Mouse (Mus musculus): ENCODE results near the gene Gm49673.
"Not testable (repeated sequence)": the region's sequence is repeated elsewhere in the genome, so short reads cannot be mapped to it uniquely, and the experiment has no call there.

Gm49673 gene

GRCm38 (mm10) chr17:8036976-8037375 lies 110.6 kb downstream of the Gm49673 start:
- not testable (repeated sequence) for DNase-seq
